In the genomic region with DNA sequence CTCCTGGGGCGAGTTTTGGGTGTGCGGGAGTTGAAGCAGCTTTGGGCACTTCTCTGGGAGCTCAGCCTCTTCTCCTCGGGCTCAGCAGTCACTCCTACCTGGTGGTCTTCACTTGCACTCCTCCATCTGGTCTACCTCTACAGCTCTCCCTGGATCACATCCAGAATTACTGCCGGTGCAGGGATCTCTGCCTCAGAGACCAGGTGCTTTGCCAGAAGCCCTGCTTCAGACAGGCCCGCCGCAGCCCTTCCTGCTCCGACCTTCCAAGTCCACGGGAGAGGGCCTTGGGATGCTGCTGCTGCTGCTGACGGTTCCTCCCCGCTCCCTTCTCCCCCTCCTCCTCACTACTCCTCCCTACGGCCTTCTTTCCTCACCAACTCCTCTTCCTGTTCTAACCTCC, we compare ENCODE assay signal across 27 mouse cellular contexts.
"Had no signal": no experiment of that assay in that cellular context is flagged by ENCODE, and none has a peak within 500 bp of the region (broad histone marks: within the 10 kb centered on the region; RNA-seq: fewer than 3 reads in every experiment).

No protein-coding gene starts in this region.

- H3K9ac ChIP-seq: heart, embryonic 13.5 days; heart, embryonic 15.5 days; hindbrain, embryonic 12.5 days; hindbrain, embryonic 15.5 days; kidney, embryonic 15.5 days; limb, embryonic 13.5 days; limb, embryonic 15.5 days; liver, embryonic 12.5 days; liver, embryonic 14.5 days had no signal

- H3K4me2 ChIP-seq: heart, embryonic 11.5 days; heart, embryonic 13.5 days; heart, embryonic 15.5 days; hindbrain, embryonic 12.5 days; hindbrain, embryonic 15.5 days; kidney, embryonic 15.5 days; limb, embryonic 13.5 days; limb, embryonic 15.5 days; liver, embryonic 12.5 days had no signal

- ATAC-seq: hindbrain, postnatal 0 days; intestine, embryonic 16.5 days; liver, embryonic 12.5 days had no signal

- H3K36me3 ChIP-seq: heart, embryonic 13.5 days; heart, embryonic 15.5 days; hindbrain, embryonic 12.5 days; hindbrain, embryonic 15.5 days; kidney, embryonic 15.5 days; limb, embryonic 13.5 days; limb, embryonic 15.5 days; liver, embryonic 12.5 days had no signal

- H3K4me1 ChIP-seq: limb, embryonic 15.5 days; liver, embryonic 12.5 days had no signal

- H3K4me3 ChIP-seq: heart, adult 2 months; heart, embryonic 13.5 days; heart, embryonic 15.5 days; hindbrain, embryonic 12.5 days; hindbrain, embryonic 15.5 days; kidney, embryonic 15.5 days; limb, embryonic 13.5 days; limb, embryonic 15.5 days; liver, embryonic 12.5 days had no signal

- DNase-seq: gastrocnemius, postnatal 14 days; gastrocnemius, postnatal 36 days; heart, adult 11 months; heart, adult 2 months; heart, postnatal 14 days; heart, postnatal 36 days; kidney, adult 11 months; kidney, adult 2 months; kidney, adult 9 months; kidney, postnatal 14 days; kidney, postnatal 36 days; layer of hippocampus, adult 9-11 months; layer of hippocampus, postnatal 36 days; left cerebral cortex, postnatal 4 days had no signal

- H3K9me3 ChIP-seq: heart, embryonic 13.5 days; heart, embryonic 15.5 days; hindbrain, embryonic 12.5 days; hindbrain, embryonic 15.5 days; kidney, embryonic 15.5 days; limb, embryonic 13.5 days; limb, embryonic 15.5 days; liver, embryonic 12.5 days had no signal

- H3K27ac ChIP-seq: heart, adult 2 months; heart, embryonic 13.5 days; heart, embryonic 15.5 days; hindbrain, embryonic 12.5 days; hindbrain, embryonic 15.5 days; hindbrain, postnatal 0 days; kidney, embryonic 15.5 days; kidney, postnatal 0 days; limb, embryonic 13.5 days; limb, embryonic 15.5 days; liver, embryonic 12.5 days; liver, embryonic 14.5 days had no signal

- H3K27me3 ChIP-seq: hindbrain, embryonic 15.5 days had no signal
